Mouse (Mus musculus) CH12F3 (cell line): ENCODE results near the gene Myo9a.

ENCODE experiments used
- in situ Hi-C: fragments of 300-500 bp; cut with MboI; formaldehyde crosslinking; loops from 2 replicates; pipeline ENCODE4 v1.14.3; 2020; ENCODE audit warnings: low sequenced_read_pairs

Myo9a gene

GRCm38 (mm10) chr9:59750267-59751065, at the start of gene Myo9a, which contains the start of gene Senp8:
TSS of gene Myo9a (plus strand) at chr9:59750896.
TSS of gene Senp8 (minus strand) at chr9:59750710.
- in situ Hi-C loops: no loop called here

GRCm38 (mm10) chr9:59701094-59701493, 49.6 kb upstream of the Myo9a start:
- in situ Hi-C loops: no loop called here

DNA sequence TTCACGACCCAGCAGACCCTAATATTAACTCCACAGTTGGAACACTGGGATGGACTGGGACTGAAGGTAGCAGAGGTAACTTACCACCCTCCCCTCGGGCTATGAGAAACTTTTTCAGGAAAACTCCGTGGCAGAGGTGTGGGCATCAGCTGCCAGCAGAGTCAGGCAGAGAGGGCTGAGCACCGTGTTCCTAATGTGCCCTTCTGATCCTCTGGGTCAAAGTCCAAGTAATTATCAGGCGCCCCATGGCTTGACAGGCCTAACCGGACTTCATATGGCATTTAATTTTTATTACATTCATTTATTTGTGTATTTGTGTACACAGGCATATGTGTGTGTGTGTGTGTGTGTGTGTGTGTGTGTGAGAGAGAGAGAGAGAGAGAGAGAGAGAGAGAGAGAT, 47.6 kb upstream of the Myo9a start:
- in situ Hi-C loops: no loop called here

GRCm38 (mm10) chr9:59706850-59707825, 43.6 kb upstream of the Myo9a start:
- in situ Hi-C loops: no loop called here

DNA sequence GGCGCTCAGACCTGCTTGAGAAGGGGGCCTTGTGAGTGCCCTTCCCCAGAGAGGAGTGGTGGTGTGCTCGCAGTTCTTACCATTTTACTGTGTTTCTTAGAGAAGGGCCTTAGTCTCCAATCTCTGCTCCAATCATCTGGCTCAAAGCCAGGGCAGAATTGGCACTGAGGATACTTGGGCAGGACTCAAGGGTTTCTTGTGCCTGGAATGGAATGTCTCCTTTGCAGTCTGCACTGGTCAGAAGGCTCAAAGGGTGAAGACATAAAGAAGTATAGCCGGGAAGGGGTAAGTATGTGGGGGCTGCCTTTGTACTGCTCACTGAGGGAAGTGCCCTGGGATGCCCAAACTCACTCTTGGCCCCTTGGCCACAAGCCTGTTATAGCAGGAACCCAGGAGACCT, 41.5 kb upstream of the Myo9a start:
- in situ Hi-C loops: no loop called here

- in situ Hi-C loops: no loop called here
These were observed 34.3 kb upstream of the Myo9a start for GRCm38 (mm10) chr9:59716275-59716898.

DNA sequence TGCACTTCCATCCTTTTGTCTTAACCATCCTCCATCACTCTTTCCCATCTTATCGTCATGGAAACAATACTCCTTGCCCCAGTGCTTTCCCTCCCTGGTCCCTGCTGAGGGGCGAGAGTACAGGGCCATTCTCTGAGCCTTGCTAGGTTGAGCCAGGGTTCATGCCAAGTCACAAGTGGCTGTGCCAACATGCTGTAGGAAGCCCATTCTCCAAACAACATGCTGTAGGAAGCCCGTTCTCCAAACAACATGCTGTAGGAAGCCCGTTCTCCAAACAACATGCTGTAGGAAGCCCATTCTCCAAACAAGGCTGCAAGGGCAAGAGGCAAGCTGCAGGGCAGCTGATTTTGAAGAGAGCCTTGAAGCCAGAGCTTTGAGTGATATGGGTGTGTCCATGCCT, 32.5 kb upstream of the Myo9a start:
- in situ Hi-C loops: no loop called here

GRCm38 (mm10) chr9:59721144-59721543, 29.6 kb upstream of the Myo9a start:
- in situ Hi-C loops: loop anchor here (10.0 kb wide), 1 partner anchor 234 kb away; no protein-coding TSS in a partner anchor

DNA sequence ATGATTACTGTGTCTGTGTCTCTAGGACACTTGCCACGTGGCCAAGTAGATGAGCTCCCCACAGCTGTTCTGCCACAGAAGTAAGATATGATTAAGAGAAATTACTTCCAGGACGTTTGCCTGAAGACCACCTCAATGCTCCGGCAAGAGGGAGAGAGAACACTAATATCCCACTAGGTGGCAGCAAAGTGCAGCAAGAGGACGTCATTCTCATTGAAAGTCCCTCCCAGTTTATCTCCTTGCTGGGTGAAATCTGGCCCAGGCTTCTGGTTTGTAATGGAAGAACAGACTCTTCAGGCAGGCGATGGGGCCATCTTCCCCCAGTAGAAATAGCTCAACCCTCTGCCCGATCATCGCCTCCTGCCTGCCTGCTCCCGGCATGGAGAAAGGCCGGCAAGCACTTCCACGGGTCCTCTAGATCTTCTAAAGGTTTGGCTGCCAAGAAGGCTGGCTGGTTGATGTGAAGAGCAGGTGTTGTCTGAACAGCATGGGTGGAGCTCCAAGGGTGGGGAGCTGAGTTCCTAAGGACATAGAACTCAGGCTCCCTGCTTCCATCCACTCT, 27.5 kb upstream of the Myo9a start:
- in situ Hi-C loops: loop anchor here (10.0 kb wide), 1 partner anchor 232 kb away; no protein-coding TSS in a partner anchor

DNA sequence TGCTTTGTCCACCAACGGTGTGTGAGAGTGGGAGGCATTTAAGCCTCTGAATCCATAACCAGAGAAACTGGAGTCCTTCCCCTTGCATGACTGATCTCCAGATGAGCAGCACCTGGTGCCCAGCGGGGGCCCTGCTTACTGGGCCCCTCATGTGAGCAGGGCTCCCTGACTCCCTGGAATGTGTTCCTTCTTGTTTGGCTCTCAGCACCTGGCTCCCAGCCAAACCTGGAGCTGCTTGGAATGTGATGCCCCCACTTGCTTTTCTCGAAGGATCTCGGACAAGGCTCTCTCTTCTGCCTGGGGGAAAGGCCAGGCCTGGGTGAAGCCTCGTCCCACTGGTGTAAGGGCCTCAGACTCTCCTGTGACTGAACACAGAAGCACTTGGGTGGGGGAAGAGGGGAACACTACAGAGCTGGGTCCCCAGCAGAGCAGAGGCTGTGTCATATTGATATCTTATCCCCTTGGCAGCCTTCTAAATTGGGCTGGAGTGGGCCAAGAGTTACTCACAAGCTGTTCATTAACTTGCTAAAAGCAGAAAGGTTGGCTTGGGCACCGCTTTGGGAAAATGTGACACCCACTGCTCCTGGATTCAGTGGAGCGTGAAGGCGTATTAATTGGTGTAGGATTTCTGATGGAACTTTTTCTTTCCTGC, 26.8 kb upstream of the Myo9a start:
- in situ Hi-C loops: loop anchor here (10.0 kb wide), 1 partner anchor 231 kb away; no protein-coding TSS in a partner anchor

GRCm38 (mm10) chr9:59725515-59725914, 25.2 kb upstream of the Myo9a start:
- in situ Hi-C loops: loop anchor here (10.0 kb wide), 1 partner anchor 229 kb away; no protein-coding TSS in a partner anchor

DNA sequence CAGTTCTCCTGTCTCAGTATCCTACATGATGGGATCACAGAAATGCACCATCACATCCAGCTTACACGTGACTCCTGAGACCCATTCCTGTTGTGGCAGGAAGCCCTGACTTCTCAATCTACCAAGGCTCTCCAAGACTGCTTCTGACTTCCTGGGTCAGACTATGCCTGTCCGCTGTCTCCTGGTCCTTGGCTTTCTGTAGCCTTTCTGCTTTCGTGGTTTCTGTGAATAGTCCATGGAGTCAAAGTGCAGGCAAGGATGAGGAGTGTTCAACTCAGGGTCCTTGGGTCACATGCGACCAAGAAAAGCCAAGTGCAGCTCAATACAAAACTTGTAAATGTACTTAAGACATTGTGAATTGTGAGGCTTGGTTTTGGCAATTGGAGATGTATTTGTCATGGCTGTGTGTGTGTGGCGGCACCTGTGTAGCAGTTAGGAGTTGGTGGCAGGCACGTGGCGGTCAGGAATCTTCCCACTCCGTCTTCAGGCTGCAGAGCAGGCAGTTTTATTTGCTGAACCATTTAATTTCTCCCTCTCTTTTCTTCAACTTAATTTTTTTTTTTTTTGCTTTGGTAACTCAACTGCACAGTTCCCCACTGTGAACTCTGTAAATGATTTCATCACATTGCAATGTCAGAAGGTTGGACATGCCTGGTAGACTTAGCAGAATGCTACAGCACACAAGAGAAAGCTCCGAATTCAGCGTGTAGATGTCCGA, 23.0 kb upstream of the Myo9a start:
- in situ Hi-C loops: loop anchor here (10.0 kb wide), 1 partner anchor 227 kb away; no protein-coding TSS in a partner anchor

GRCm38 (mm10) chr9:59731136-59731535, 19.6 kb upstream of the Myo9a start:
- in situ Hi-C loops: no loop called here

DNA sequence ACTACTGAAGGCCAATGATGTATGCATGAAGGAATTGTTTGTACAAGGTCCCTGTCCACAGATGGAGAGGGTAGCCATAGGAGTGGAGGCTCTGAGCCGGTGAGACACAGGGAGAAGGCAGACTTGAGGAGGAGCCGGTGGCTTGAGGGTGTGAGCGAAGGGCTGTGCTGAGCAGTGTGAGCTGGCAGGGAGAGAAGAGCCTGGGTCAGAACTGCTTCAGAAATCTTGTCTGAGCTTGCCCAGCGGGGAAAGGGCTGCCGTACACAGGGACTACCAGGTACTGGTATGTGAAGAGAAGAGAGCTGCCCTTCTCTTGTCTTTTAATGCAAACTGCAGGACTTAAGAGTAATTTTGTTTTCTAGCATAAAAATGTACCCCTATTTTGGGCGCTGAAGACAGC, 17.6 kb upstream of the Myo9a start:
- in situ Hi-C loops: no loop called here

GRCm38 (mm10) chr9:59735394-59735793, 15.3 kb upstream of the Myo9a start:
- in situ Hi-C loops: no loop called here

DNA sequence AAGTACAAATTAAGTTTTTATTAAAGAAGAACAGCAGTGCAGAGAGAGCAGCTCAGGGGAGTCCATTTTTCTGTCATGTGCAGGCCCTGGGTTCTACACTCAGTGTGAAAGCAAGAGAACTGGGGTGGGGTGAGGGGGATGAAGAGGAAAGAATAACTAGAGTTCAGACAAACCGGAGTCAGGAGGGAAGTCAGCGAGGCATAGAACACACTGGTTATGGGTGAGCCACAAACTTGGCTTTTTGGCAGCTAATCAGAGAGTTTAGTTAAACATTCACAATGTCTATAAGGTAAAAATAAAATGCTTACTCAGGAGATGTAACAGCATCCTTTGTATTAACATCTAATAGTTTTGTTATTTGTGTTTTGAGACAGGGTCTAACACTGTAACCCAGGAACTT, 10.1 kb upstream of the Myo9a start:
- in situ Hi-C loops: no loop called here

GRCm38 (mm10) chr9:59743903-59744302, 6.8 kb upstream of the Myo9a start:
- in situ Hi-C loops: no loop called here

DNA sequence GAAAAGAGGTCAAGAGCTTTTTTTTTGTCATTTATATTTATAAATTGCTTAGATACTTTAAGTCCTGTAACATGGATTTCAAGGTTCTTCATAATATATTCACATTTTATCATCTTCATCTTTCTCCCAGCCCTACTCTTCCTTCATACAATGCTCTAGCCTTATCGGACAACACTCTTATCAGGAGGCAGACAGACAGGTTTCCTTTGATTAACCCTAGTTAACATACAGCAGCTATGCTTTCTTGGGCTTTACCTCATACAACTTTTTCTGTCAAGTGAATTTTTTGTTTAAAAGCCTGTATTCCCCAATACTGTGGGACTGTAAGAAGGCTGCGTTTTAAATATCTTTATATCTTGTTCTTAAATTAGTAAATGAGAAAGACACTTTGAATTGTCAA, 2.3 kb upstream of the Myo9a start:
- in situ Hi-C loops: no loop called here

DNA sequence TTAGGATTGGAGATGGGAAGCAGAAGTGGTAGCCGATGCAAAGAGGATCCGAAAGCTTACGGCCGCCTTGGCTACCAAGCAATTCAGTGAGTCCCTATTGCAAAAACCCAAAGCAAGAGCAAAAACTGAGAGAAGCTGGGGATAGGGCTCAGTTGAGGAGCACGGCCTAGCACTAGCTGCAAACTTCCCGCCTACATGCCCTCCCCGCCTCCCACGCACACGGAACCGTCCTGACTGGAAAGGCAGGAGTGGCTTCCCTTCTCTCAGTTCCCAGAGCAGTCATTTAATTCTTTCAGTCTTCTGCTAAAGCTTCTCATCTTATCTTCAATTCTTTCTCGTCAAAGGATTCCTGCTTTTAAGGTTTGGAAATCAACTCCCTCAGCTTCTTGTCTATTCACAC, 1.7 kb upstream of the Myo9a start:
- in situ Hi-C loops: no loop called here
